Mouse (Mus musculus): ENCODE results near the gene Dido1.

The Dido1 gene

GRCm38 (mm10) chr2:180709923-180710272 lies at the start of gene Dido1, which contains the start of gene Gid8:
TSS of gene Dido1 (minus strand) at chr2:180709999.
TSS of gene Gid8 (plus strand) at chr2:180710117.
- DNase-seq (ENCODE audit: low read depth, low spot score) = peak; percentile 99

GRCm38 (mm10) chr2:180758513-180759263 lies 48.9 kb upstream of the Dido1 start:
- no peak for DNase-seq (ENCODE audit: low read depth, low spot score)

- DNase-seq (ENCODE audit: low read depth, low spot score) = no peak
Observed at GRCm38 (mm10) chr2:180756786-180757185, 47.0 kb upstream of the Dido1 start.

- DNase-seq (ENCODE audit: low read depth, low spot score) = peak; percentile 66
Observed at GRCm38 (mm10) chr2:180755896-180756295, 46.1 kb upstream of the Dido1 start.

GRCm38 (mm10) chr2:180754976-180755688 lies 45.3 kb upstream of the Dido1 start:
- no peak for DNase-seq (ENCODE audit: low read depth, low spot score)

GRCm38 (mm10) chr2:180748904-180749303 lies 39.1 kb upstream of the Dido1 start:
- DNase-seq (ENCODE audit: low read depth, low spot score) = no peak

- no peak for DNase-seq (ENCODE audit: low read depth, low spot score)
Observed at GRCm38 (mm10) chr2:180746569-180747192, 36.9 kb upstream of the Dido1 start.

GRCm38 (mm10) chr2:180745248-180745927 lies 35.6 kb upstream of the Dido1 start:
- peak; percentile 91 for DNase-seq (ENCODE audit: low read depth, low spot score)

- DNase-seq (ENCODE audit: low read depth, low spot score) = no peak
Observed at GRCm38 (mm10) chr2:180743321-180743720, 33.5 kb upstream of the Dido1 start.

GRCm38 (mm10) chr2:180742820-180743219 lies 33.0 kb upstream of the Dido1 start:
- DNase-seq (ENCODE audit: low read depth, low spot score) = no peak

GRCm38 (mm10) chr2:180741421-180741820 lies 31.6 kb upstream of the Dido1 start:
- no peak for DNase-seq (ENCODE audit: low read depth, low spot score)

GRCm38 (mm10) chr2:180740349-180740748 lies 30.6 kb upstream of the Dido1 start:
- DNase-seq (ENCODE audit: low read depth, low spot score) = peak; percentile 92

GRCm38 (mm10) chr2:180737984-180738383 lies 28.2 kb upstream of the Dido1 start:
- DNase-seq (ENCODE audit: low read depth, low spot score) = no peak

- no peak for DNase-seq (ENCODE audit: low read depth, low spot score)
Observed at GRCm38 (mm10) chr2:180735232-180735631, 25.4 kb upstream of the Dido1 start.

GRCm38 (mm10) chr2:180731984-180732383 lies 22.2 kb upstream of the Dido1 start:
- DNase-seq (ENCODE audit: low read depth, low spot score) = peak; percentile 61

GRCm38 (mm10) chr2:180731036-180731435 lies 21.2 kb upstream of the Dido1 start:
- DNase-seq (ENCODE audit: low read depth, low spot score) = peak; percentile 38

- peak; percentile 97 for DNase-seq (ENCODE audit: low read depth, low spot score)
Observed at GRCm38 (mm10) chr2:180727613-180728021, 17.8 kb upstream of the Dido1 start.

GRCm38 (mm10) chr2:180726658-180727442 lies 17.1 kb upstream of the Dido1 start:
- peak; percentile 73 for DNase-seq (ENCODE audit: low read depth, low spot score)

- DNase-seq (ENCODE audit: low read depth, low spot score) = no peak
Observed at GRCm38 (mm10) chr2:180725856-180726629, 16.2 kb upstream of the Dido1 start.

GRCm38 (mm10) chr2:180725414-180725778 lies 15.6 kb upstream of the Dido1 start:
- no peak for DNase-seq (ENCODE audit: low read depth, low spot score)

Measured in ZHBTc4 (cell line).